Mouse (Mus musculus) embryonic facial prominence, embryonic 15.5 days (tissue): ENCODE results near the gene Stk4. TPM values are rescaled to one million over a fixed set of nuclear protein-coding genes. Genes with fewer than 3 reads are reported as not detected.
A peak's percentile ranks its signal among the peaks of the same experiment; 100 is the strongest.

Experiments used
- ATAC-seq: fragments of 200-750 bp; cut with Nextera tagmentation; 2 replicates; pipeline ENCODE4 v1.8.0; 2017; ENCODE audit warnings: low read depth, moderate TSS enrichment; ENCODE audit not compliant: insufficient number of reproducible peaks, low FRiP score, low TSS enrichment
- H3K27ac ChIP-seq: fragments of 300-500 bp; sonication (generic); replicated peaks from 2 replicates; pipeline ENCODE4 v1.5.1; 2015; ENCODE audit warnings: mild to moderate bottlenecking, inconsistent platforms
- H3K27me3 ChIP-seq: fragments of 300-500 bp; sonication (generic); 2 replicates; pipeline ENCODE4 v1.6.1; 2015; ENCODE audit warnings: inconsistent platforms
- H3K36me3 ChIP-seq: fragments of 300-500 bp; sonication (generic); 2 replicates; pipeline ENCODE4 v1.6.1; 2015; ENCODE audit warnings: mild to moderate bottlenecking, inconsistent platforms
- H3K4me1 ChIP-seq: fragments of 300-500 bp; sonication (generic); 2 replicates; pipeline ENCODE4 v1.6.1; 2015; ENCODE audit warnings: inconsistent platforms
- H3K4me2 ChIP-seq: fragments of 300-500 bp; sonication (generic); replicated peaks from 2 replicates; pipeline ENCODE4 v1.6.1; 2015; ENCODE audit warnings: mild to moderate bottlenecking, inconsistent platforms
- H3K4me3 ChIP-seq: fragments of 300-500 bp; sonication (generic); replicated peaks from 2 replicates; pipeline ENCODE4 v1.5.1; 2015; ENCODE audit warnings: mild to moderate bottlenecking, inconsistent platforms
- H3K9ac ChIP-seq: fragments of 300-500 bp; sonication (generic); 2 replicates; pipeline ENCODE4 v1.6.1; 2015; ENCODE audit warnings: inconsistent platforms
- H3K9me3 ChIP-seq: fragments of 300-500 bp; sonication (generic); replicated peaks from 2 replicates; pipeline ENCODE4 v1.6.1; 2016; ENCODE audit warnings: inconsistent platforms
- WGBS: fragments of 180-500 bp; shearing (Covaris S2); methylation state at CpG from one replicate; pipeline ENCODE4 v1.1.7; 2015; 5-methylcytosine and 5-hydroxymethylcytosine counted together
- polyA plus RNA-seq: library from polyadenylated mRNA; unstranded; fragments of >200 nt; fragmentation: Nextera tagmentation; extraction: Ambion mirVana; gene quantifications from 2 replicates; pipeline ENCODE4 v1.2.1, GENCODE M21; 2015

The Stk4 gene
- polyA plus RNA-seq, 1 experiment from 2014 or later, result 18.2 TPM

DNA sequence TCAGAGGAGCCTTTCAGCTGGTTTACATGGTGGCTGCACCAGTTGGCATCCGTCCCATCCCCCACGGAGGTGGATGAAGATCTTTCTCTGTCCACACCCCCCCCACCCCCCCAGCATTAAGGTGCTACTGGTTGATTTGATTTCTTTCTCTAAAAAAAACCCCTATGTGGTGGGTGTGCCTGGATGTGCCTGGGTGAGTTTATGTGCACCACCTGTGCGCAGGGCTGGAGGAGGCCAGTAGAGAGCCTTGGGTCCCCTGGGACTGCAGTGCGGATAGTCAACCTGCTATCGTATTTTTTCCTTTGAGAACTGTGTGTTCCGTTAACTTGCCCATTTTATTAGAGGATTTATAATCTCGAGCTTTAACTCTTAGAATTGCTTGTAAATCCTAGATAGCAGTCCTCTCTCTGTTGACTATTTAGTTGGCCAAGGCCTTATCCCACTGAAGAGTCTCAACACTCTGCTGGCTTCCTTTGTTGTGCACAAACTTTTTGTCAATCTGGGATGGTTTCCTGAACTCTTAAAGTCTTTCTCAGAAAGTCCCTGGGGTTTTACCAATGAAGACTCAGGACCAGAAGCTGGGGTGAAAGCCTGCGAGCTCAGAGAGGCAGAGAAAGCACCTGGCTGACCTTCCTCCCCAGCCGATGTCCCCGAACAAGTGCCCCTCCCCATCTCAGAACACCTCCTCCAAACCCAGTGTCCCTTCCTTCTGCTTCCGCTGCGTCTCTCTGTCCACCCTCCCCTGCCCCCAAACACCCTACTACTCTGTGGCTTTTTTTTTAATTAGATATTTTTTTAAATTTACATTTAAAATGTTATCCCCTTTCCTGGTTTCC is 58.7 kb downstream of the Stk4 start:
- ATAC-seq, result no peak
- Histone ChIP-seq H3K36me3 (no peaks in the 10 kb centered on the region), H3K27ac (no peak overlapping the region), H3K9ac (no peak overlapping the region), H3K4me3 (no peak overlapping the region), H3K27me3 (no peaks in the 10 kb centered on the region), H3K9me3 (no peaks in the 10 kb centered on the region), H3K4me1 (peaks cover 9% of the 10 kb centered on the region; the same call in 1 of the 2 replicates), H3K4me2 (no peak overlapping the region)
- 88% methylated on average over 12 of the region's 12 CpGs for WGBS

- Histone ChIP-seq H3K4me1 (peaks cover 8% of the 10 kb centered on the region; the same call in 1 of the 2 replicates), H3K4me2 (no peak overlapping the region), H3K27me3 (no peaks in the 10 kb centered on the region), H3K9ac (no peak overlapping the region), H3K4me3 (no peak overlapping the region), H3K27ac (no peak overlapping the region), H3K36me3 (no peaks in the 10 kb centered on the region), H3K9me3 (no peaks in the 10 kb centered on the region)
- WGBS, result 81% methylated on average over 1 of the region's 1 CpGs
- no peak for ATAC-seq
Measured at GRCm38 (mm10) chr2:164131586-164131985, 61.5 kb downstream of the Stk4 start.

GRCm38 (mm10) chr2:164134563-164134962 is 64.4 kb downstream of the Stk4 start:
- no peak overlapping the region for H3K9ac ChIP-seq
- 49% methylated on average over 6 of the region's 6 CpGs for WGBS
- no peak for ATAC-seq

GRCm38 (mm10) chr2:164135367-164135766 is 65.2 kb downstream of the Stk4 start:
- Histone ChIP-seq H3K36me3 (no peaks in the 10 kb centered on the region), H3K9me3 (no peaks in the 10 kb centered on the region), H3K4me3 (no peak overlapping the region), H3K27ac (no peak overlapping the region), H3K4me1 (peaks cover 21% of the 10 kb centered on the region), H3K4me2 (no peak overlapping the region), H3K27me3 (no peaks in the 10 kb centered on the region), H3K9ac (no peak overlapping the region)
- 71% methylated on average over 1 of the region's 1 CpGs for WGBS
- no peak for ATAC-seq

More at GRCm38 (mm10) chr2:164134563-164134962, 64.4 kb downstream of the Stk4 start:
- Histone ChIP-seq H3K4me2 (no peak overlapping the region), H3K27ac (no peak overlapping the region), H3K4me3 (no peak overlapping the region), H3K27me3 (no peaks in the 10 kb centered on the region), H3K4me1 (peaks cover 21% of the 10 kb centered on the region), H3K9me3 (no peaks in the 10 kb centered on the region), H3K36me3 (no peaks in the 10 kb centered on the region)

DNA sequence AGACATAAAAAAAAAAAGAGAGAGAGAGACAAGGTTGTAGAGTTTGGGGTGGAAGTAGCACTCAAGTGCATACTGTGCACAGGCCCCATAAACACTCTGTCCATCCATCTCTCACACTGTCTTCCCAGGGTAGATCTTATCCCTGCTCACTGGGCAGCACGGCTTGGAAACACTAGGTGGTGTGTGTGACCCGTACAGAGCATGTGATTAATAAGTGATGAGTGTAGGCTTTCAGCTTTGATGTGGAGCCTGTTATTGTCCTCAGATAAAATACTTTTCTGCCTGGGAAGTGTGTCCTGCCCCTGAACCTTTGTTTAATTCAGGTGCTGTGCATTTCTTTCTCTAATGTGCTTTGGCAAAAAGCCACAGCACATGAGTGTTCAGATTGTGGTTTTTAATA is 66.3 kb downstream of the Stk4 start:
- WGBS, result 45% methylated on average over 2 of the region's 2 CpGs
- H3K4me1 ChIP-seq, result peaks cover 24% of the 10 kb centered on the region
- H3K36me3 ChIP-seq, result no peaks in the 10 kb centered on the region
- no peak for ATAC-seq
- no peak overlapping the region for H3K4me2 ChIP-seq
- H3K9me3 ChIP-seq, result no peaks in the 10 kb centered on the region
- H3K27ac ChIP-seq, result no peak overlapping the region
- no peak overlapping the region for H3K4me3 ChIP-seq
- no peak overlapping the region for H3K9ac ChIP-seq
- H3K27me3 ChIP-seq, result no peaks in the 10 kb centered on the region

- WGBS, result 48% methylated on average over 6 of the region's 6 CpGs
- H3K36me3 ChIP-seq, result no peaks in the 10 kb centered on the region
- no peak overlapping the region for H3K4me2 ChIP-seq
- H3K9ac ChIP-seq, result no peak overlapping the region
- no peaks in the 10 kb centered on the region for H3K27me3 ChIP-seq
- H3K27ac ChIP-seq, result peak overlapping the region; percentile 52
- no peaks in the 10 kb centered on the region for H3K9me3 ChIP-seq
- peaks cover 35% of the 10 kb centered on the region for H3K4me1 ChIP-seq
- no peak overlapping the region for H3K4me3 ChIP-seq
- ATAC-seq, result no peak
Measured at GRCm38 (mm10) chr2:164137754-164138153, 67.6 kb downstream of the Stk4 start.

DNA sequence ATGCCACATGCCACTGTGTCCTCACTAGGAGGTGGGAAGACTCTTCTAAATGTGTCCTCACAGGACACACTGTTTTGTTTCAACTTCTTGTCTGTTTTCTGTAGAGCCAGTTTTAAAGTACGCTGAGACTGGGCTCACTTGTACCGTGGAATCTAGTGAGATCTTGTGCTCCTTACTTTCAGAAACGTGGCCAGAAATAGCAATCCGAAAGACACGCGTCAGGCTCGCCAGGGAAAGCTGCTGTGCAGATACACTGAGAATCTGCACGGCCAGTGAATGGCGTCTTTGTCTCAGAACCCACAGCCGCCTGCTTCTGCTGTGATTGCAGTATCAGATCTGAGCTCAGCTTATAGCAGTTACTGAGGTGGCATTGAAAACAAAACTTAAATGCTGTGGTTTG is 71.9 kb downstream of the Stk4 start:
- 0 out of 2 replicates have a peak, but pooled peaks have one; percentile 31 for ATAC-seq
- peak overlapping the region; percentile 80 for H3K27ac ChIP-seq

GRCm38 (mm10) chr2:164144025-164144424 is 73.9 kb downstream of the Stk4 start:
- H3K27ac ChIP-seq, result no peak overlapping the region
- 75% methylated on average over 6 of the region's 6 CpGs for WGBS
- 0 out of 2 replicates have a peak, but pooled peaks cover 4% of the 10 kb centered on the region for H3K36me3 ChIP-seq
- H3K9me3 ChIP-seq, result no peaks in the 10 kb centered on the region
- no peaks in the 10 kb centered on the region for H3K27me3 ChIP-seq
- H3K4me3 ChIP-seq, result no peak overlapping the region
- H3K4me2 ChIP-seq, result no peak overlapping the region
- no peak for ATAC-seq
- H3K9ac ChIP-seq, result no peak overlapping the region
- 0 out of 2 replicates have a peak, but pooled peaks cover 20% of the 10 kb centered on the region for H3K4me1 ChIP-seq

More for the DNA sequence above, 71.9 kb downstream of the Stk4 start:
- Histone ChIP-seq H3K4me3 (no peak overlapping the region), H3K4me1 (peaks cover 34% of the 10 kb centered on the region), H3K9ac (no peak overlapping the region), H3K36me3 (0 out of 2 replicates have a peak, but pooled peaks cover 4% of the 10 kb centered on the region), H3K9me3 (no peaks in the 10 kb centered on the region), H3K4me2 (no peak overlapping the region), H3K27me3 (no peaks in the 10 kb centered on the region)
- 24% methylated on average over 10 of the region's 10 CpGs for WGBS

GRCm38 (mm10) chr2:164144541-164144940 is 74.4 kb downstream of the Stk4 start:
- Histone ChIP-seq H3K4me2 (no peak overlapping the region), H3K36me3 (0 out of 2 replicates have a peak, but pooled peaks cover 4% of the 10 kb centered on the region), H3K4me3 (no peak overlapping the region), H3K27me3 (no peaks in the 10 kb centered on the region), H3K4me1 (0 out of 2 replicates have a peak, but pooled peaks cover 20% of the 10 kb centered on the region), H3K9ac (no peak overlapping the region), H3K27ac (no peak overlapping the region), H3K9me3 (no peaks in the 10 kb centered on the region)
- ATAC-seq, result no peak
- 84% methylated on average over 10 of the region's 10 CpGs for WGBS

DNA sequence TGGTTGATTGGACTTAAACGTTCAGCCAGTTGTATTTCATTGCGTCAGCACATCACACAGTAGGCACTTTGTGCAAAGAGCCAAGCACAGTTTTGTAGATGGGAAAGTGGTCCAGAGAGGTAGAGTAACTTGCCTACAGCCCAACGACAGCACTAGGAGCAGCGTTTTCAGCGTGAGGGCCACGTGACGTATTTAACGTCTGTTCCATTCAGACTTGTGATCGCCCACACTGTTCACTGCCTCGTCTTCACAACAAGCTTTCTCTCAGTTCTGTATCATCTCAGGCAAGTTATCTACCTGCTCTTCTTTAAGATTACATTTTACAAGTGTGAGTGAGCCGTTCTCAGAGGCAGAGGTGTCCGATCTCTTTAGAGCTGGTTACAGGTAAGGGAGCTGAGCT is 76.4 kb downstream of the Stk4 start:
- Histone ChIP-seq H3K4me1 (peaks cover 30% of the 10 kb centered on the region), H3K4me3 (no peak overlapping the region), H3K27me3 (no peaks in the 10 kb centered on the region), H3K27ac (no peak overlapping the region), H3K36me3 (peaks cover 6% of the 10 kb centered on the region; the same call in 1 of the 2 replicates), H3K9me3 (no peaks in the 10 kb centered on the region), H3K4me2 (no peak overlapping the region), H3K9ac (no peak overlapping the region)
- no peak for ATAC-seq
- WGBS, result 94% methylated on average over 12 of the region's 12 CpGs

- H3K4me2 ChIP-seq, result no peak overlapping the region
Measured at GRCm38 (mm10) chr2:164150086-164150760, 80.1 kb downstream of the Stk4 start.

More at GRCm38 (mm10) chr2:164150086-164150760, 80.1 kb downstream of the Stk4 start:
- Histone ChIP-seq H3K27me3 (no peaks in the 10 kb centered on the region), H3K36me3 (peaks cover 16% of the 10 kb centered on the region), H3K27ac (peak overlapping the region; percentile 66), H3K9me3 (no peaks in the 10 kb centered on the region), H3K9ac (no peak overlapping the region), H3K4me3 (no peak overlapping the region), H3K4me1 (peaks cover 14% of the 10 kb centered on the region)
- ATAC-seq, result peak; percentile 78
- WGBS, result 29% methylated on average over 14 of the region's 14 CpGs
